Mouse (Mus musculus): ENCODE results near the gene Fmnl1.

- TF ChIP-seq POLR2A (IDR thresholded peaks at IDR 0.05; ENCODE audit: insufficient read length, low read depth) (no peak), MAX (IDR thresholded peaks at IDR 0.05; ENCODE audit: low read depth) (no peak), POLR2AphosphoS2 (IDR thresholded peaks at IDR 0.05; ENCODE audit: insufficient read length, low read depth) (no peak), USF1 (IDR thresholded peaks at IDR 0.05; ENCODE audit: low read depth) (no peak), E2F4 (IDR thresholded peaks at IDR 0.05; ENCODE audit: insufficient read depth) (no peak), CEBPB (IDR thresholded peaks at IDR 0.05; ENCODE audit: insufficient read depth, poor library complexity, severe bottlenecking) (no peak), REST (IDR thresholded peaks at IDR 0.05; ENCODE audit: insufficient read depth, insufficient read length) (no peak)
These were observed 21.5 kb downstream of the Fmnl1 start for GRCm38 (mm10) chr11:103192230-103192955.

All from myocyte (in vitro differentiated cells).